Mouse (Mus musculus) gastrocnemius, adult 2 months (tissue): ENCODE results near the gene B830017H08Rik. TPM values are rescaled to one million over a fixed set of nuclear protein-coding genes. Genes with fewer than 3 reads are reported as not detected.
A peak's percentile ranks its signal among the peaks of the same experiment; 100 is the strongest.

ENCODE experiments used
- DNase-seq: peaks from one replicate; pipeline ENCODE4 v3.0.0; 2022
- H3K27ac ChIP-seq: fragments of 200-600 bp; 2 replicates; pipeline ENCODE4 v1.8.1; 2022; ENCODE audit warnings: mild to moderate bottlenecking
- H3K4me3 ChIP-seq: fragments of 200-600 bp; 2 replicates; pipeline ENCODE4 v1.8.1; 2022; ENCODE audit warnings: mild to moderate bottlenecking, moderate library complexity
- CTCF ChIP-seq: fragments of 200-600 bp; IDR thresholded peaks from 2 replicates; pipeline ENCODE4 v1.8.1; 2022; ENCODE audit warnings: antibody characterized with exemption, mild to moderate bottlenecking, moderate library complexity
- intact Hi-C: fragments of 180-260 bp; cut with DNase I; formaldehyde crosslinking; loops from one replicate; pipeline ENCODE4 v1.15.1; 2025
- total RNA-seq, 2 experiments: library from RNA; stranded (reverse); gene quantifications; 2 replicates each; pipeline ENCODE4 v1.2.3; 2021

The B830017H08Rik gene
- total RNA-seq, 2 experiments from 2014 or later: not detected

DNA sequence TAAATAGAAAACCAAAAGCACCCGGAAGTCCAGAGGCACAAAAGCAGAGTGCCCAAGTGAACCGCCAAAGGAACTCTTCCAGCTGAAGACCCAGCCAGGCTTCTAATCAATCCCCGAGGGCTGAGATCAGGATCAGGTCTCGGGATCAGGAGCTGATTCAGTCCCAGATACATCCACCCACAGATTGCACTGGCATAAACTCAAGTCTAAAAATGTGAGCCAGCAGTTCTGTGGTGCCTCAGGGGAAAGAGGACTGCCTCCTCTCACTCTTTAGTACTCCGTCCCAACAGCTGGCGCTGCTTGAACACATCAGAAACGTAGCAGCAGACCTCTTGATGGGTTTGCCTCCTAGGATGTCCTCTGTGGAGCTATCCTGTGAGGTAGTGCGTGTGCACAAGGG, 16.4 kb upstream of the B830017H08Rik start:
- intact Hi-C loops: no loop called here
- Histone ChIP-seq H3K4me3 (no peak overlapping the region), H3K27ac (no peak overlapping the region)
- TF ChIP-seq CTCF: no peak
- no peak for DNase-seq

DNA sequence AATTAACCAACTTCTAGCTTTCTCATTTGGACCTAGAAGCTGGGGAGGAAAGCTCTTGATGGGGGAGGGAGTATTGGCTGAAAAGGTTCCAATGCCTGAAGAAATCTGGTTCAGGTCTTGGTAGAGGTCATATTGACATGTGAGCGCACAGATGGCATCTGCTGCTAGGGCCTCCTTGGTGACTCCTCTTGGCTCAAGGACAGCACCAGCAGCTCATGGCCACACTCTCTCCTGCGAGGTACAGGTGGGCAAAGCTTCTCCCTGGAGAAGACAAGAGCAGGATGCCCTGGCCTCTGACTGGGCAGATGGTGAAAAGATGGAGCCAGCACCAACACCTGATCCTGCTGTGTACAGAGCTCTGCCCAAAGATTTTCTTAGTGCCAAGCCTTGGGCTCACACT, 6.4 kb upstream of the B830017H08Rik start:
- no peak for TF ChIP-seq CTCF
- no peak overlapping the region for H3K27ac ChIP-seq
- intact Hi-C loops: no loop called here
- no peak overlapping the region for H3K4me3 ChIP-seq
- no peak for DNase-seq

DNA sequence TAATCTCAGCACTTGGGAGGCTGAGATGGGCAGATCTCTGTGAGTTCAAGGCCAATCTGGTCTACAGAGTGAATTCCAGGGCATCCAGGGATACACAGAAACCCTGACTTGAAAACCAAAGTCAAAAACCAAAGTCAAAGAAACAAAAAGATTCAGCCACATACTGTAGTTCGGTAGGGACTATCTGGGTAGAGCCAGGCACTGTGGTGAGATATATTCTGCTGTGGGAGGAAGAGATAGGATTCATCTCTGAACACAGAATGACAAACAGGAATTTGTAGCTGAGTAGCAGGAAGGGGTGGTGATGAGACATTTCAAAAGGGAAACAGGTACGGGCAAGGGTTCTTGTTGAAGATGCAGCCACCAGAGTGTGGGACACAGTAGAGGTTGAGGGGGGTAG, 4.7 kb upstream of the B830017H08Rik start:
- Histone ChIP-seq H3K27ac (no peak overlapping the region), H3K4me3 (no peak overlapping the region)
- no peak for TF ChIP-seq CTCF
- intact Hi-C loops: no loop called here
- DNase-seq: no peak

DNA sequence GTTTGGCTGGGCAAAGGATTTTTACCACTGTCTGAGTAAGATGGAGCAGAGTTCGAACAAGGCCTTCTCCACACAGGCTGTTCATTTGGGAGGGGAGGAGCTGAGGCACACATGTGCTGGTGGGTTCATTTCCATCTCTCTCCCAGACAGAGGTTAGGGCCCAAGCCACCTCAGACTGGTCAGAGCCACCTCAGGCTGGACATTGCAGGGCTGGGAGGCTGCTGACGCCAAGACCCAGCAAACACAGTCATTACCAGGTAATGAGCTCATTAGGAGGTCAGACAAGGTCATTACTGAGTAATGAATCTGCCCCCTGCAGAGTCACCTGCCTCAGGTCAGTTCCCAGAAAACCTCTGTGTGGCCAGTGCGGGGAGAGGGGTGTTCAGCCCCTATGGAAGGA, 4.1 kb upstream of the B830017H08Rik start:
- no peak for TF ChIP-seq CTCF
- Histone ChIP-seq H3K27ac (no peak overlapping the region), H3K4me3 (no peak overlapping the region)
- no peak for DNase-seq
- intact Hi-C loops: no loop called here

DNA sequence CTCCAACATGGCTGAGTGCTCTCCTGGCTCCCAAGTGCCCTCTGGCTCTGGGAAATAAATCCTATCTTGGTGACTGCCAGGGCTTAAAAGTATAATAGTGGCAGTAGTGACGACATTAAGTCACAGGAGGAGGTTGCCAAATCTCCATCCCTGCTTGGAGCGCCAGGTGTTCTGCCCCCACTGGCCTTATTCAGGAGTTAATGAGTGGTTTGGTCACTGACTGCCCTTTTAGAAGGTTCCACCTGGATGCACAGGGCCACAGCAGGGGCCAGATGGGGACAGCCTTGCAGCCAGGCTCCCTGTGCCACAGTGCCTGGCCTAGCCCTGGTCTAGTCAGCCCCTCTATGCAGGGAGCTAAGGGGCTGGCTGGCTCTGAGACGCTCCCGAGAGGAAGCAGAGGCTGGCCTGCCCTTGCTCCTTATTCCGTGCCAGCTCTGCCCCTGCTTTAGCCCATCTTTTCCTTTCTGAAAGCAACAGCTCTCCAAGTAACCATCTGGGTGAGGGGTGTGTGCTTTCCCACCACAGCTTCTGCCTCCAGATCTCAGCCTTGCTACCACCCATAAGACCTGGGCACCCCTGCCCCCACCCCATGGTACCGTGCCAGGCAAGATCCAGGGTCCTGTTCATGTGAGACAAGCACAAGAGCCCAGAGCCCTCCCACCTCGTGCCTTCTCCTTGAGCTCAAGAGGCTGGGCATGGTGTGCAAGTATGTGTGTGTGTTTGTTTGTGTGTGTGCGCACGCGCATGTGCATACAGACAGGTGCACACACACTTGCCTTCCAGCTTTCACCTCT, 2.3 kb upstream of the B830017H08Rik start:
- no peak for TF ChIP-seq CTCF
- intact Hi-C loops: no loop called here
- Histone ChIP-seq H3K4me3 (no peak overlapping the region), H3K27ac (no peak overlapping the region)
- no peak for DNase-seq

DNA sequence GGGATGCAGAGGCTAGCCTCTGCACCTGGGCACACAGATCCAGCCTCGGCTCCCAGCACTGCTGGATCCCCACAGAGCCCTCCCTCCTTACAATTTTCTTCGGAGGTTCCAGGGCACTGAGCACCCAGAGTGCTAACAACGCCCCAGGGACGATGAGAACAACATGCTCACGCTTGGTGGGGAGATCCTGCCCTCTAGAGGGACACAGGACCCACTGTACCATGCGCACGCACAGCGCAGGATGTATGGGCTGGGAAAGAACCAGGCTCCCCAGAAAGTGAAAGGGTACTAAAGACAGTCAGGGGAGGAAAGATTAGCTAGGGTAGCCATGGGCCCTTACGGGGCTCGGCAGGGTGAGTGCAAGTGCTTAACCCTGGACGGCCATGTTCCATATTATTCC, 1.1 kb upstream of the B830017H08Rik start:
- intact Hi-C loops: no loop called here
- Histone ChIP-seq H3K27ac (no peak overlapping the region), H3K4me3 (no peak overlapping the region)
- no peak for DNase-seq
- TF ChIP-seq CTCF: no peak

DNA sequence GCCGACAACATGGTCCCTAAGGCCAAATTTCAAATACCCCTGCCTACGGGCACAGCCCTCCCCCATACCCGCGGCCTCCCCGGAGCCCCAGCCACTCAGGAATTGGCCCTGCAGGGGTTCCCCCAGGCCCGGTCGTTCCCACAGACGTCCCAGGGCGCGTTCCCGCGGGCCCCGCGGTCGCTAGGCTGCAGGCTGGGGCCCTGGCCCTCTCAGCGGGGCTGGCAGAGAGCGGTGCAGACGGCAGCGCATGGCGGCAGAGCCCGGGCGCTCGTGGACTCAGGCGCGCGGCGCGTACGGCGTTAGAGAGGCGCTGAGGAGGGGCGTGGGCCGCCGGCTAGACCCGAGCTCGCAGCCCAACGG, 380 bp downstream of the B830017H08Rik start:
- intact Hi-C loops: no loop called here
- peak overlapping the region; percentile 72 for H3K4me3 ChIP-seq
- H3K27ac ChIP-seq: no peak overlapping the region
- DNase-seq: no peak
- no peak for TF ChIP-seq CTCF

DNA sequence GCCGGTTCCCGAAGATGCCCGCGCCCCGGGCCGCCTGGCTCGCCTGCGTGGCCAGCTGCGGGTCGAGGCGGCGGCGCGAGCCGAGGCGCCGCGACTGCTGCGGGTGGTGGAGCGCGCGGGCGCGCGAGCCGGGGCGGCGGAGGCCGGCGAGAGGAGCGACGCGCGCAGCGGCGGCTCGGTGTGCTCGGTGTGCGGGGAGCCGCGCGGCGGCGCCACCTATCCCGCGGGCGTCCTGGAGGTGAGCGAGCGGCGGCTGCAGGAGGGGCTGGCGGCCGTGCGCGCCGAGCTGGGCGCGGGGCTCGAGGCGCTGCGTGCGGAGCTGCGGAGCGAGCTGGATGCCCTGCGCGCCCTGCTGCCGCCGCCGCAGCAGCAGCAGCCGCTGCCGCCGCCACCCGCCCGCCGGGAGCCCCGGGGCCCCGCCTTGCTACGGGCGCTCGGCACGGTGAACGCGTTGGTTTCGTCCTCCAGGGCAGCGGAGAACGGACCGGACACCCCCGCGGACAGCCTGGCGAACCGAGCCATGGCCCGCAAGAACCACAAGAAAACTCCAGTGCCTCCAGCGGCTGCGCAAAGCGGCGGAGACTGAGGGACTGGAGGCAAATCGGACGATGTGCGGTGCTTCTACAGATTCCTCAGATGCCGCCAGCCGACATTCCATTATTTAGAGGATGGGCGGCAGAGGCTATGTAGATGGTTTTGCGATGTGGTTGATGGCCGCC, 919 bp downstream of the B830017H08Rik start:
- TF ChIP-seq CTCF: peak; percentile 20; the same call in 1 of the 2 replicates
- Histone ChIP-seq H3K4me3 (peak overlapping the region; percentile 72), H3K27ac (no peak overlapping the region)
- peak; percentile 45 for DNase-seq
- intact Hi-C loops: no loop called here

DNA sequence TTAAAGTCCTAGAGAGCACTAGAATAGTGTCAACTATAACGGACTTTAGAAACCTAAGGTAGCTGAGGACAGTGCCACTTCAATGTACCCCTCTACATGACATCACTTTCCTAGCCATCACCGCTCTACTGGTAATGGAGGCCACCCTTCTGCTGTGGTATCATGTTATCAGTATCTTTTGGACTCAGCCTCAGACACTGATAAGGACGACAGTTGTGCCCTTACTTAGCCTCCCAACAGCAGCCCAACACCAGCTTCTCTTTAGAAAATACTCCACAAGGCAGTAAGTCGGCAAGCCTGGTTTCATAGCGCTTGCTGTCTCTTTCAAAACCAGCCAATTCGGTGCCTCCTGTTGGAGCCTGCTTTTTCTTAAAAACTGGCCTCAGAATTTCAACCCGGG, 1.6 kb downstream of the B830017H08Rik start:
- no peak for TF ChIP-seq CTCF
- Histone ChIP-seq H3K4me3 (no peak overlapping the region), H3K27ac (no peak overlapping the region)
- no peak for DNase-seq
- intact Hi-C loops: no loop called here

DNA sequence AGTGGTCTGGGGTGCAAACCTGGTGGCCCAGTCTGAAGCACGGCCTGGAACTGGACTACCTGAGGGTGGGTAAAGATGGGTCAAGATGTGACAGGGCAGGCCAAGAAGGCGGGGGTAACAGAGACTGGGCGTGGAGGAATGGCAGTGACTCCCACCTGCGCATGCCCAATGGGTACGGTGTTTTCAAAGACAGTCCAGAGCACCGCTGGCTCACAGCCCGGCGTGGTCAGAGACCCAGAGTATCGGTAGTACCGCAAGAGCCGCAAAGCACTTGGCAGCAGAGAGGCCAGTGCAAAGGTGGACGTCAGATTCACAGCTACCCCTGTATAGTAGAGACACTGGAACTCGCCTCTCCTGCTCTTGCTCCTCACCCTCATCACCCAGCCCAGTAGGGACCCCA, 2.6 kb downstream of the B830017H08Rik start:
- TF ChIP-seq CTCF: no peak
- no peak for DNase-seq
- H3K27ac ChIP-seq: no peak overlapping the region
- intact Hi-C loops: no loop called here
- H3K4me3 ChIP-seq: no peak overlapping the region

DNA sequence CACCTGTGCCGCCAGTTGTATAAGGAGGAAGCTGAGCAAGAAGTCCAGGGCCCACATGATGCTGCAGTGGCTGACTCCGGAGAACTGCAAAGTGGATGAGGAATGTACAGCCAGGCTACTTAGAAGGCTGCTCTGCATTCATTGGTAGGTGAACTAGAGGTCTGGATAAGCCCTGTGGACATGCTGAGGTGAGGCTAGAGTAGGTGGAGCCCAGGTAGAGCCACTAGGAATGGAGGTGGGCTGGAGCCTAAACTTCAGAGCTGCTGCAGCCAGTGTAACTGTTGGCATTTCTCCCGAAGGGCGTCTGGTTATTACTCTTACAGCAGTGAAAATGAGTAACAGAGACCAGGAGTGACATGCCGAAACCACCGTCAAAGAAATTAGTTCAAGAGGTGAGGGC, 5.1 kb downstream of the B830017H08Rik start, which contains the start of gene Car15:
TSS of gene Car15 (minus strand) at position 314 of the 400 bp plus-strand sequence.
- Histone ChIP-seq H3K27ac (no peak within 1 kb of the TSS), H3K4me3 (no peak within 1 kb of the TSS)
- TF ChIP-seq CTCF: no peak
- no peak for DNase-seq
- intact Hi-C loops: no loop called here

DNA sequence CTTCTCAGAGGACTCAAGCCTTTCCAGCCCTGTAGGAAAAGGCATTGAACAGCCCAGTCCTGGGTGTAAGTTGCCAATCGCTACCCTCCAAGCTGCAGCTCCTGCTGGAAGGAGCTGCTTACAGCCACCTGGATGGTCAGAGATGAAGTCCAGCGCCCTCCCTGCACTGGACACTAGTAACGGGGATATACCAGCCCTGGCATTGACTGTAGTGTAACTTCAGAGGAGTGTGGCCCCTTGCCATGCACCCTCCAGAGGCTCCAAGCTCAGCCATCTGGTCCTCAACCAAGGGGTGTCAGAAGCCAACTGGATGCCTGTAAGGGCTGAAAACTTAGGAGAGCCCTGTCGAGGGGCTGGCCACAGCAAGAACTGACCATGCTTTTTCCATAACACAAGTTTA, 7.1 kb downstream of the B830017H08Rik start:
- TF ChIP-seq CTCF: no peak
- peak; percentile 84 for DNase-seq
- Histone ChIP-seq H3K27ac (no peak overlapping the region), H3K4me3 (no peak overlapping the region)
- intact Hi-C loops: no loop called here

DNA sequence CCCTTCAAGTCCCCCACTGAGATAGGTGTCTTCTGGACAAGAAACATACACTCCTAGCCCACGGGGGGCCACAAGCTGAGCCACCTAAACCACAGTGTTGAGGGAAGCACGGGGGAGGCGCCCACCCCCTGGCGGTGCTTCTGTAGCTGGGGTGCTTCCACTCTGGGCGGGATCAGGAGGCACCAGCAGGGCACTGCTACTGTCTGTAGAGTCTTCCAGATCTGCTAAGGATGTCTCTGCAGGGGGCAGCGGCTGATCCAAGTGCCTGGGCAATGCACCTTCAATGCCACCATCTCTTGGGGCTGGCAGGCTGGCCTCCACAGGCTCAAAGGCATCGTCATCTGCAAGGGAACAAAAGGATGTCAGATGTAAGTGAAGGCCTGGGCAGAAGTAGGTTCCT, 9.5 kb downstream of the B830017H08Rik start:
- H3K4me3 ChIP-seq: no peak overlapping the region
- intact Hi-C loops: no loop called here

More for the DNA sequence above, 9.5 kb downstream of the B830017H08Rik start:
- no peak for DNase-seq
- no peak for TF ChIP-seq CTCF
- no peak overlapping the region for H3K27ac ChIP-seq
